Mouse (Mus musculus): ENCODE results near the gene Slc36a2.
"Not testable (repeated sequence)": the region's sequence is repeated elsewhere in the genome, so short reads cannot be mapped to it uniquely, and the experiment has no call there.

The Slc36a2 gene

DNA sequence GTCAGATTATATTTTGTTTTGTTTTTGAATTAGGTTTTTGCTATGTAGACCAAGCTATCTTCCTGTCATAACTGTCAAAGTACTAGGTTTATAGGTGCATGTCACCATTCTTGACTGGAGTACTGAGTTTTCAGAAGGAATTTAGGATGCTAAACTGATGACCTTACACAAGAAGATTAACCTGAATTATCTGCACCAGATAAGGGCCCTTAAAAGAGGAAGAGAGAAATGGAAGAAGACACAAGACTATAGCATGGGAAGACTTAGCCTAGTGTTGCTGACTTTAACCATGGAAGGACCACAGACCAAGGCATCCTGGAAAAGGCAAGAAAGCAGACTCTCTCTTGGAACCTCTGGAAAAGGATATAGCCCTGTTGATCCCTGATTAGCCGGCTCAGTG lies 51.7 kb downstream of the Slc36a2 start:
- DNase-seq (ENCODE audit: low spot score in 2 of 2): no peak

- DNase-seq (ENCODE audit: low spot score in 2 of 2): no peak
Measured at GRCm38 (mm10) chr11:55131946-55132345, 52.9 kb downstream of the Slc36a2 start.

GRCm38 (mm10) chr11:55131077-55131742 lies 53.7 kb downstream of the Slc36a2 start:
- DNase-seq (ENCODE audit: low spot score in 2 of 2): peak; percentile 19 to 46

GRCm38 (mm10) chr11:55128411-55128810 lies 56.5 kb downstream of the Slc36a2 start:
- no peak for DNase-seq (ENCODE audit: low spot score in 2 of 2)

DNA sequence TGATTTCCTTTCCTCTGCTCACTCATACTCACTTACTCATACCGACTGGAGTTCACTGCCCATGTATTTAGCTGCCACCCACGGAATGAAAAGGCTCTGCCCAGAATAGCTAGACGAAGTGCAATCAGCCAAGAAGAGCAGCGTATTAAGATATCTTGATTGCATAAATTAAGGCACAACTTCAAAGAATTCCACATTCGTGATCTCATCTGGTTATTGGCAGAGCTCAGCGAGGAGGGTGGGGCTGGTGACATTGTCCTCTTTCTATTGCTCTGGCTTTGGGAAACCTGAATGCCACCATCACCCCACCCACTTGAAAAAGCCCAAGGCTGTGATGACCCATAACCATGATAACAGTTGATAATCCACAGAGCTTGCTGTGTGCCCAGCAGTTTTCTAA lies 56.9 kb downstream of the Slc36a2 start:
- DNase-seq (ENCODE audit: low spot score in 2 of 2): no peak

- no peak for DNase-seq (ENCODE audit: low spot score in 2 of 2)
Measured at GRCm38 (mm10) chr11:55126663-55127062, 58.2 kb downstream of the Slc36a2 start.

DNA sequence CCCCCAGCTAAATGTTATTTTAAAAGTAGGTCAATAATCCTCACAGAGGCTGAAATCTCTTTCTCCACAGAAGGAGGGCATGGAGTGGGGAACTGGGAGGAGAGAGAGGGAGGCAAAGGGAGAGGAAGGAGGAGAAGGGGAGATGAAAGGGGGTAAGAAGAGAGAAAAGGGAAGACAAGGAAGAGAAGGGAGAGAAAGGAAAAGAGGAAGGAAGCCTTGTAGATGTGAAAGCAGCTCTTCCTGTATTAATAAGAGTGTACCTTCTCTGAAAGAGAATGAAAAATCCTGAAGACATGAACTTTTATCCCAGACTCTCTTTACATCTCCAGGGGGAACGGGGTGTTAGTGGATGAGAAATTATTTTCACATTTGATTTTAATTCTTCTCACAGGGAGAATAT lies 63.4 kb downstream of the Slc36a2 start:
- no peak for DNase-seq (ENCODE audit: low spot score in 2 of 2)

GRCm38 (mm10) chr11:55120821-55121271 lies 64.0 kb downstream of the Slc36a2 start:
- DNase-seq (ENCODE audit: low spot score in 2 of 2): peak in 1 of 2 experiments; percentile 9

DNA sequence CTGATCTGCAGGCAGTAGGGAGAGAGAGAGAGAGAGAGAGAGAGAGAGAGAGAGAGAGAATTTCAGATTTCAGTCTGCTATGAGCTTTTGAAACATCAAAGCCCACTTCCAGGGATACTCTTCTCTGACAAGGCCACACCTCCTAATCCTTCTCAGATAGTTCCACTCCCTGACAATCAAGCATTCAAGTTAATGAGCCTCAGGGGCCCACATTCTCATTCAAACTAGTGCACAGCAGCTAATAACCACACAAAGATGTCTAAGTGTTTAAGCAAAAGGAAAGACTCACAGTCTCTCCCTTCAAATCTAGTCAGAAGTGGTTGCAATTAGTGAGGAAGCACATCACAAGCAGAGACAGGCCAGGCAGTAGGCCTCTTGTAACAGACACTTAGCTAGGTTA lies 64.6 kb downstream of the Slc36a2 start:
- no peak for DNase-seq (ENCODE audit: low spot score in 2 of 2)

GRCm38 (mm10) chr11:55117031-55117430 lies 67.8 kb downstream of the Slc36a2 start:
- DNase-seq (ENCODE audit: low spot score in 2 of 2): no peak

DNA sequence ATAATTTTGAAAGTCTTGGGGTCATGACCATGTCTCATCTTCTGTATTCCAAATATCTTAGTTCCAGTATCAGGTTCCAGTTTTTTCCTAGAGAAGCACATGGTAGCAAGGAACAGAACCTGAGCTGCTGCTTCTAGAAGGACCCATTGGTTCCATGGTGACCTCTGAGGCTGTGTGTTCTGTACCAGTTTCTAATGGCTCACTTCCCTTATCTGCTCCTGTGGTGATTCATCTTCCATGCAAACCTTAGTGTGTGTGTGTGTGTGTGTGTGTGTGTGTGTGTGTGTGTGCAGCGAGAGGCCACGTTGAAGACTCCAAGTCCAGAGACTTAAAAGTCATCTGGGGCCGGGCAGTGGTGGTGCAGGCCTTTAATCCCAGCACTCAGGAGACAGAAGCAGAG lies 68.9 kb downstream of the Slc36a2 start:
- no peak for DNase-seq (ENCODE audit: low spot score in 2 of 2)

DNA sequence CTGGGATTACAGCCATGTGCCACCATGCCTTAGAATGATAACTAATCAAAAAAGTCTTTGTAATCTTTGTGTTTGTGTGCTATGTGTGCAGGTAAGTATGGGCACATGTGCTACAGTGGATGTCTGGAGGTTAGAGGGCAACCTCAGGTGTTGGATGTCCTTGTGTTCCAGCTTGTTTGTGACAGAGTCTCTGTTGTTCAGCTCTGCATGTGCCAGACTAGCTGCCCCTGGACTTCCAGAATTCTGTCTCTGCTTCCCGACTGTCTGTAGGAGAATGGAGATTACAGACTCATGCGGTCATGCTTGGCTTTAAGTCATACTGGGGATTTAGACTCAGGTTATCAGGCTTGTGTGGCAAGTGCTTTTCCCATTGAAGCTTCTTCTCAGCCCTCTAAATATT lies 70.6 kb downstream of the Slc36a2 start:
- no peak for DNase-seq (ENCODE audit: low spot score in 2 of 2)

GRCm38 (mm10) chr11:55113861-55114250 lies 71.0 kb downstream of the Slc36a2 start:
- DNase-seq (ENCODE audit: low spot score in 2 of 2): not testable (repeated sequence)

DNA sequence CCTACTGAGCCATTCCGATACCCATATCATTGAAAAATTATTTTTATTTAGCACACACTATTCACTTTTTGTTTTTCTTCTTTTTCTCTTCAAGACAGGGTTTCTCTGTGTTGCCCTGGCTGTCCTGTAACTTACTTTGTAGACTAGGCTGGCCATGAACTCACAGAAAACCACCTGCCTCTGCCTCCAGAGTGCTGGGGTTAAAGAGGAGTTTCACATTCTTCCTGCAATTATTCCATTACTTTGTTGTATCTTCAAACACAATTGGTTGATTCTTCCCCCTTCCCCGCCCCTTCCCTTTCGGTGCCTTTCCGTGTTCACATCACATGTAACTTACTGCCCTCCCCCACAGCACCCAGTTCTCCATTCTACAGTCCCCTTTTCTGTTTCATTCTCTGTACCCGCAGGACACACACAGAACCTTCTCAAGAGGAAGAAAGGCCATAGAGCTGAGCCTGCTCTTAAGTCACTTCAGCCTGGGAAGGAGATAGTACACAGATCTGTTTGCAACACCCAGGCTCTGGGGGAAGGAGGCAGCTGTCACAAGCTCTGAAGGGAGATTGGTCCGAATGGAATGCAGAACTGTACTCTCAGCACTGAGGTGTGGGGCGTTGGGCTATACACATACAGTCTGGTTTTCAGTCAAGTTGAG lies 71.5 kb downstream of the Slc36a2 start:
- peak in 1 of 2 experiments; percentile 37 for DNase-seq (ENCODE audit: low spot score in 2 of 2)

DNA sequence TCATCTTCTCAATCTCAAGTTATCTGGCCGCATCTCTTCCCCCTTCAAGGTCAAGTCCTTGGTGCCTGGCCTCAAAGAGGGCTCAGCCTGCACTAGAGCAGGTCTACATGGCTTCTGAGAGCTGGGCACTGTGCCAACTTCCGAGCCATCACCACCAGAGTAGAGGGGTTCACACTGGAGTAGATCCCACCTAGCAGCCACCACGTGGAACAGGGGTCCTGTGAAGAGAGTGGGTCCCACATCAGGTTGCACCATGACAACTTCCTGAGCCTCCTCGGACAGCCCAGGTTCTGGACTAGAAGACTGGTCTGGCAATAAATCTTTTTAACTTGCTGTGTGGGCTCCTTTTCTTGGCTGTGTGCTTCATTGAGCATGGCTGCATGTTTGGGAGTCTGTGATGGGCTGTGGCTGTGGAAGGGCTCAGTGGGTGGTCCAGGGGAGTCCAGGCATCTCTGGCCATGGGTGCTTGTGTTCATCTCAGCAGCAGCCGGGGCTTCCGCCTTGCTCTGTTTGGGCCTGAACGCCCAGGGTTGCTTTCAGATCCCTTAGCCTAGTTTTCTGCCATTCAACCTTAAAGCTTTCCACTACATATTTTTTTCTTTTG lies 74.2 kb downstream of the Slc36a2 start:
- no peak for DNase-seq (ENCODE audit: low spot score in 2 of 2)

- DNase-seq (ENCODE audit: low spot score in 2 of 2): no peak
Measured at GRCm38 (mm10) chr11:55109521-55110300, 75.2 kb downstream of the Slc36a2 start.
